Mouse (Mus musculus): ENCODE results near the gene Abt1. TPM values are rescaled to one million over a fixed set of nuclear protein-coding genes. Genes with fewer than 3 reads are reported as not detected.

Gene Abt1
- polyA plus RNA-seq, 1 experiment, result 10.0 TPM

DNA sequence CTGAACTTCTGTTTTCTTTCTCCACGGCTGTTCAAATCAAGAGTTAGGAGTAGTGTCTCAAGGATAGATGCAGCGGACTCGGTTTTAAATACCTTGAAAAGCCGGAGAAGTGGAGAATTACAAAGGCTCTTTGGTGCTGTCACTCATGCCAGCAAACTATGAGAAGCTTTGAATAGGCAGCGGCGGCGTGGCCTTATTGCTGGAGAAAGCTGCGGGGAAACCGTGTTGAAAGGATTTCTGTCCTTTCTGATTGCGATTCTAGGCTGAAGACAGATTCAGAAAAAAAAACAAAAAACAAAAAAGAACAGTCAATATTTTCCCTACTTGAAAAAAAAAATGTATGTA is 54.3 kb downstream of the Abt1 start:
- H3K9me3 ChIP-seq (replicated peaks; ENCODE audit: control insufficient read depth, insufficient read depth, low read length, poor library complexity, severe bottlenecking), result no peaks in the 10 kb centered on the region
- H3K27ac ChIP-seq (ENCODE audit: insufficient read depth, low read length), result no peak overlapping the region
- peak overlapping the region; percentile 62 for H3K4me3 ChIP-seq (ENCODE audit: low read depth, low read length)
- H3K9ac ChIP-seq (ENCODE audit: low read depth, poor library complexity, severe bottlenecking), result peak overlapping the region; percentile 64
- no peak for TF ChIP-seq EP300 (IDR thresholded peaks at IDR 0.05; ENCODE audit: insufficient read depth, low read depth, low read length)
- TF ChIP-seq POLR2A (IDR thresholded peaks at IDR 0.05; ENCODE audit: insufficient read depth, low read length), result no peak
- TF ChIP-seq CTCF (IDR thresholded peaks at IDR 0.05; ENCODE audit: low read depth, low read length), result no peak
- H3K4me1 ChIP-seq (ENCODE audit: control insufficient read depth, insufficient read depth, low read length), result no peaks in the 10 kb centered on the region
- no peaks in the 10 kb centered on the region for H3K27me3 ChIP-seq (ENCODE audit: control insufficient read depth, insufficient read depth, low read length, poor library complexity, severe bottlenecking)
- H3K36me3 ChIP-seq (ENCODE audit: control insufficient read depth, insufficient read depth, low read length, poor library complexity, severe bottlenecking), result peaks cover 4% of the 10 kb centered on the region; the same call in 1 of the 2 replicates

DNA sequence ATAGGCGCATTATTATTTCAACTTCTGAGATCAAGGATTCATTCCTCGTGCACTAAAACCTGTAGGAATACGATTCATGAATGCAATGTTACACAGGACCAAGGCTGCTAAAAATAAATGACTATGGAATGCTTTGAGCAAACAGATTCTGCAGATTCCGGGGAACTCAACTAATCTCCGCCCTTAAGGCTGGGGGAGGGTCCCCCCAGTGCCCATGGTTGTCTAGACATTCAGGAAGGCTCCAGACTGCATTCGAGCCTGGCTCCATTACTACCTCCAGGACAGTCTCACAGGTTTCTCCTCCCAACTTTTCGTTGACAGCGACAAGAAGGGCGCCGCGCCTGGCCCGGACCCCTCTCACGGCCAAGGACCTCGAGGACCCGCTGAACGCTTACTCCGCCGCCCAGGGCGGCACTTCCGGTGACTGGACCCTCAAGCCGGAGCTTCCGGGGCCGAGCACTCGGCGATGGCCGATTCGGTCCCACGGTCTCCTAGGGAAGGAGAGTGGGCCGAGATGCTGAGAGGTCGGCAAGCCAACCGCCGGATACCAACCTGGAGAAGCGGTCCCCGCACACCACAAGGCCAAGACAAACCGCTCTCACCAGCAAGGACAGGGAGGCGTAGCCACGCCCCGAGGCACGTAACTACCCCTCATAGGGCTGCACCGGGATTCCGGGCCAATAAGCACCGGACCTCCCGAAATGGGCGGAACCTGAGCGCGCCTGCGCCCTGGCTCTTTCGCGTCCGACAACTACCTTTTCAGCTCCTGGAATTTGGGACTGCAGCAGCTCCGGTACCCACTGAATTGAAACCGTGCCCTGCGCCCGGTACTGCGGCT is 54.9 kb downstream of the Abt1 start, which contains the start of gene Zfp322a:
Gene Zfp322a, minus strand, starts transcription at position 626 of the 838 bp plus-strand sequence.
- Histone ChIP-seq H3K36me3 (ENCODE audit: control insufficient read depth, insufficient read depth, low read length, poor library complexity, severe bottlenecking) (peaks cover 6% of the 10 kb centered on the region; the same call in 1 of the 2 replicates), H3K4me1 (ENCODE audit: control insufficient read depth, insufficient read depth, low read length) (no peaks in the 10 kb centered on the region), H3K27ac (ENCODE audit: insufficient read depth, low read length) (peak within 1 kb of the TSS; percentile 52), H3K9ac (ENCODE audit: low read depth, poor library complexity, severe bottlenecking) (peak within 1 kb of the TSS; percentile 64), H3K27me3 (ENCODE audit: control insufficient read depth, insufficient read depth, low read length, poor library complexity, severe bottlenecking) (no peaks in the 10 kb centered on the region), H3K9me3 (replicated peaks; ENCODE audit: control insufficient read depth, insufficient read depth, low read length, poor library complexity, severe bottlenecking) (no peaks in the 10 kb centered on the region), H3K4me3 (ENCODE audit: low read depth, low read length) (peak within 1 kb of the TSS; percentile 83)
- TF ChIP-seq EP300 (IDR thresholded peaks at IDR 0.05; ENCODE audit: insufficient read depth, low read depth, low read length), result no peak
- no peak for TF ChIP-seq CTCF (IDR thresholded peaks at IDR 0.05; ENCODE audit: low read depth, low read length)
- TF ChIP-seq POLR2A (IDR thresholded peaks at IDR 0.05; ENCODE audit: insufficient read depth, low read length), result peak; percentile 81

Other genes starting within 250 kb of the Abt1 start
- not detected in 2 replicates for gene Vmn1r220, start 235.9 kb downstream of the Abt1 start, polyA plus RNA-seq (2011; ENCODE audit: insufficient read depth, insufficient read length, low read depth, missing spikeins)
- gene Vmn1r221, start 209.7 kb downstream of the Abt1 start, polyA plus RNA-seq (2011; ENCODE audit: insufficient read depth, insufficient read length, low read depth, missing spikeins), result not detected in 2 replicates
- not detected in 2 replicates for gene Vmn1r222, start 187.9 kb downstream of the Abt1 start, polyA plus RNA-seq (2011; ENCODE audit: insufficient read depth, insufficient read length, low read depth, missing spikeins)
- gene Vmn1r223, start 176.7 kb downstream of the Abt1 start, polyA plus RNA-seq (2011; ENCODE audit: insufficient read depth, insufficient read length, low read depth, missing spikeins), result not detected in 2 replicates
- 47.3 and 52.8 TPM in 2 replicates for gene Zfp322a, start 54.7 kb downstream of the Abt1 start, polyA plus RNA-seq (2011; ENCODE audit: insufficient read depth, insufficient read length, low read depth, missing spikeins)
- gene Btn1a1, start 42.0 kb upstream of the Abt1 start, polyA plus RNA-seq (2011; ENCODE audit: insufficient read depth, insufficient read length, low read depth, missing spikeins), result 0.40 and 0.46 TPM in 2 replicates
- 0.91 and 1.9 TPM in 2 replicates for gene Btn2a2, start 65.0 kb upstream of the Abt1 start, polyA plus RNA-seq (2011; ENCODE audit: insufficient read depth, insufficient read length, low read depth, missing spikeins)
- 16.9 and 19.1 TPM in 2 replicates for gene Hist1h4h, start 107.2 kb upstream of the Abt1 start, polyA plus RNA-seq (2011; ENCODE audit: insufficient read depth, insufficient read length, low read depth, missing spikeins)
- 68.8 and 97.9 TPM in 2 replicates for gene Hist1h2af, start 110.0 kb upstream of the Abt1 start, polyA plus RNA-seq (2011; ENCODE audit: insufficient read depth, insufficient read length, low read depth, missing spikeins)
- gene Hist1h3g, start 111.6 kb upstream of the Abt1 start, polyA plus RNA-seq (2011; ENCODE audit: insufficient read depth, insufficient read length, low read depth, missing spikeins), result 8.9 and 16.9 TPM in 2 replicates
- gene Hist1h2bh, start 119.5 kb upstream of the Abt1 start, polyA plus RNA-seq (2011; ENCODE audit: insufficient read depth, insufficient read length, low read depth, missing spikeins), result 3.9 and 4.2 TPM in 2 replicates
- gene Hist1h3f, start 120.2 kb upstream of the Abt1 start, polyA plus RNA-seq (2011; ENCODE audit: insufficient read depth, insufficient read length, low read depth, missing spikeins), result 1.5 TPM in 1 of 2 replicates, not detected in the other
- 24.1 and 31.1 TPM in 2 replicates for gene Hist1h4f, start 127.8 kb upstream of the Abt1 start, polyA plus RNA-seq (2011; ENCODE audit: insufficient read depth, insufficient read length, low read depth, missing spikeins)
- 1.6 and 2.0 TPM in 2 replicates for gene Hist1h1d, start 129.4 kb upstream of the Abt1 start, polyA plus RNA-seq (2011; ENCODE audit: insufficient read depth, insufficient read length, low read depth, missing spikeins)
- gene Hist1h3e, start 138.5 kb upstream of the Abt1 start, polyA plus RNA-seq (2011; ENCODE audit: insufficient read depth, insufficient read length, low read depth, missing spikeins), result 14.3 and 15.4 TPM in 2 replicates
- gene Hist1h2ae, start 147.4 kb upstream of the Abt1 start, polyA plus RNA-seq (2011; ENCODE audit: insufficient read depth, insufficient read length, low read depth, missing spikeins), result 5.0 and 8.2 TPM in 2 replicates
- gene Hist1h2bg, start 147.5 kb upstream of the Abt1 start, polyA plus RNA-seq (2011; ENCODE audit: insufficient read depth, insufficient read length, low read depth, missing spikeins), result 13.4 and 16.7 TPM in 2 replicates
- 21.5 and 23.2 TPM in 2 replicates for gene Hist1h2bf, start 150.3 kb upstream of the Abt1 start, polyA plus RNA-seq (2011; ENCODE audit: insufficient read depth, insufficient read length, low read depth, missing spikeins)
- gene Hist1h2ad, start 150.5 kb upstream of the Abt1 start, polyA plus RNA-seq (2011; ENCODE audit: insufficient read depth, insufficient read length, low read depth, missing spikeins), result 2.0 TPM in 1 of 2 replicates, not detected in the other
- 3.2 and 4.7 TPM in 2 replicates for gene Hist1h3d, start 151.9 kb upstream of the Abt1 start, polyA plus RNA-seq (2011; ENCODE audit: insufficient read depth, insufficient read length, low read depth, missing spikeins)
- gene Hist1h4d, start 157.7 kb upstream of the Abt1 start, polyA plus RNA-seq (2011; ENCODE audit: insufficient read depth, insufficient read length, low read depth, missing spikeins), result 4.3 and 4.8 TPM in 2 replicates
- 1.8 TPM in 2 replicates for gene Hist1h2be, start 197.3 kb upstream of the Abt1 start, polyA plus RNA-seq (2011; ENCODE audit: insufficient read depth, insufficient read length, low read depth, missing spikeins)
- 6.9 and 8.4 TPM in 2 replicates for gene Hist1h1e, start 198.7 kb upstream of the Abt1 start, polyA plus RNA-seq (2011; ENCODE audit: insufficient read depth, insufficient read length, low read depth, missing spikeins)

All from ES-Bruce4 (cell line).